11 mouse cellular contexts compared by ENCODE assay signal in genomic region chr12:104933217-104933616, GRCm38 (mm10).
A peak's percentile ranks its signal among the peaks of the same experiment; 100 is the strongest.
DNase-seq lines count a peak whose midpoint lies in the region; ATAC-seq and TF ChIP-seq lines count a peak whose summit lies in the region.
"Had no signal": no experiment of that assay in that cellular context is flagged by ENCODE, and none has a peak within 500 bp of the region (broad histone marks: within the 10 kb centered on the region; RNA-seq: fewer than 3 reads in every experiment).

No protein-coding gene starts in this region.

- no peaks in the 10 kb centered on the region for H3K27me3 ChIP-seq in intestine, postnatal 0 days (replicated peaks; ENCODE audit: control insufficient read depth, insufficient read depth, low read length)
- no peaks in the 10 kb centered on the region for H3K27me3 ChIP-seq in intestine, embryonic 16.5 days (replicated peaks; ENCODE audit: control insufficient read depth, insufficient read depth, low read length)
- H3K27me3 ChIP-seq in spleen, adult 2 months (ENCODE audit: control insufficient read depth, insufficient read depth, low read length) = no peaks in the 10 kb centered on the region
- H3K27me3 ChIP-seq: embryonic facial prominence, embryonic 15.5 days; midbrain, embryonic 15.5 days had no signal

- no peak for TF ChIP-seq POLR2A in spleen, adult 2 months (IDR thresholded peaks at IDR 0.05; ENCODE audit: low read depth, low read length)
- TF ChIP-seq POLR2A in bone marrow, adult 2 months (IDR thresholded peaks at IDR 0.05; ENCODE audit: borderline replicate concordance, control insufficient read depth, low read depth, low read length) = no peak

- no peaks in the 10 kb centered on the region for H3K4me1 ChIP-seq in intestine, postnatal 0 days (replicated peaks; ENCODE audit: control insufficient read depth, insufficient read depth, low read length)
- no peaks in the 10 kb centered on the region for H3K4me1 ChIP-seq in intestine, embryonic 16.5 days (ENCODE audit: control insufficient read depth, insufficient read depth, low read length)
- H3K4me1 ChIP-seq in spleen, adult 2 months (ENCODE audit: control insufficient read depth, insufficient read depth, insufficient read length) = no peaks in the 10 kb centered on the region
- H3K4me1 ChIP-seq in bone marrow, adult 2 months (ENCODE audit: control insufficient read depth, insufficient read depth, low read length) = no peaks in the 10 kb centered on the region
- H3K4me1 ChIP-seq: midbrain, embryonic 15.5 days had no signal

- no peak overlapping the region for H3K4me2 ChIP-seq in intestine, postnatal 0 days (replicated peaks; ENCODE audit: low read depth)
- no peak overlapping the region for H3K4me2 ChIP-seq in intestine, embryonic 16.5 days (ENCODE audit: low read depth, low read length)
- H3K4me2 ChIP-seq: embryonic facial prominence, embryonic 15.5 days; hindbrain, embryonic 13.5 days; midbrain, embryonic 15.5 days had no signal

- no peak overlapping the region for H3K27ac ChIP-seq in intestine, postnatal 0 days (ENCODE audit: low read depth, low read length)
- no peak overlapping the region for H3K27ac ChIP-seq in intestine, embryonic 16.5 days (ENCODE audit: low read length)
- no peak overlapping the region for H3K27ac ChIP-seq in spleen, adult 2 months (ENCODE audit: insufficient read depth, low read length)
- H3K27ac ChIP-seq in bone marrow, adult 2 months (ENCODE audit: control insufficient read depth, insufficient read depth, low read depth, low read length, poor library complexity) = no peak overlapping the region
- H3K27ac ChIP-seq: embryonic facial prominence, embryonic 15.5 days; hindbrain, embryonic 13.5 days; midbrain, embryonic 15.5 days had no signal

- no peak overlapping the region for H3K4me3 ChIP-seq in intestine, postnatal 0 days (ENCODE audit: low read depth, low read length)
- no peak overlapping the region for H3K4me3 ChIP-seq in intestine, embryonic 16.5 days (ENCODE audit: low read length)
- H3K4me3 ChIP-seq in spleen, adult 2 months (ENCODE audit: extremely low read depth, insufficient read depth, insufficient read length) = no peak overlapping the region
- no peak overlapping the region for H3K4me3 ChIP-seq in bone marrow, adult 2 months (replicated peaks; ENCODE audit: control insufficient read depth, low read depth, low read length)
- H3K4me3 ChIP-seq: embryonic facial prominence, embryonic 15.5 days; hindbrain, embryonic 13.5 days; midbrain, embryonic 15.5 days had no signal

- TF ChIP-seq CTCF in intestine, postnatal 0 days (IDR thresholded peaks at IDR 0.05; ENCODE audit: low read depth) = peak; percentile 70
- peak; percentile 25; the same call in 1 of the 2 replicates for TF ChIP-seq CTCF in spleen, adult 2 months (IDR thresholded peaks at IDR 0.05; ENCODE audit: extremely low read depth, insufficient read depth, insufficient read length, insufficient replicate concordance)
- TF ChIP-seq CTCF in bone marrow, adult 2 months (IDR thresholded peaks at IDR 0.05; ENCODE audit: control insufficient read depth, insufficient read depth, low read length) = peak; percentile 51

- H3K36me3 ChIP-seq in intestine, postnatal 0 days (ENCODE audit: control insufficient read depth, insufficient read depth) = peaks cover 4% of the 10 kb centered on the region; the same call in 1 of the 2 replicates
- H3K36me3 ChIP-seq in intestine, embryonic 16.5 days (ENCODE audit: control insufficient read depth, insufficient read depth, low read length) = no peaks in the 10 kb centered on the region
- H3K36me3 ChIP-seq in spleen, adult 2 months (ENCODE audit: control insufficient read depth, insufficient read depth, low read length) = peaks cover 9% of the 10 kb centered on the region
- H3K36me3 ChIP-seq: embryonic facial prominence, embryonic 15.5 days; hindbrain, embryonic 13.5 days; midbrain, embryonic 15.5 days had no signal

- DNase-seq in spleen, adult 2 months (ENCODE audit: low read depth in 1 of 2, low spot score in 2 of 2) = no peak
- DNase-seq in spleen, adult 12 weeks (ENCODE audit: low spot score) = no peak
- no peak for DNase-seq in layer of hippocampus, adult 9-11 months
- no peak for DNase-seq in left cerebral cortex, adult 8-10 months (ENCODE audit: low spot score in 2 of 2)

- 60% methylated on average over 2 of the region's 2 CpGs for WGBS in intestine, postnatal 0 days
- WGBS in intestine, embryonic 16.5 days = 69% methylated on average over 2 of the region's 2 CpGs
- WGBS in spleen, adult 2 months = 70% methylated on average over 2 of the region's 2 CpGs
- WGBS in bone marrow, adult 2 months = 61% methylated on average over 2 of the region's 2 CpGs

- H3K9me3 ChIP-seq in intestine, postnatal 0 days (ENCODE audit: control insufficient read depth) = peaks cover 6% of the 10 kb centered on the region; the same call in 1 of the 2 replicates
- H3K9me3 ChIP-seq in intestine, embryonic 16.5 days (ENCODE audit: control insufficient read depth, low read length) = peaks cover 4% of the 10 kb centered on the region; the same call in 1 of the 2 replicates
- H3K9me3 ChIP-seq: embryonic facial prominence, embryonic 15.5 days; hindbrain, embryonic 13.5 days; midbrain, embryonic 15.5 days had no signal

- H3K9ac ChIP-seq in intestine, postnatal 0 days (ENCODE audit: low read depth, low read length) = no peak overlapping the region
- no peak overlapping the region for H3K9ac ChIP-seq in intestine, embryonic 16.5 days (ENCODE audit: low read depth, low read length)
- H3K9ac ChIP-seq: embryonic facial prominence, embryonic 15.5 days; hindbrain, embryonic 13.5 days; midbrain, embryonic 15.5 days had no signal

- no peak for ATAC-seq in intestine, postnatal 0 days
- no peak for ATAC-seq in intestine, embryonic 16.5 days
- peak; percentile 62 for ATAC-seq in megakaryocyte-erythroid progenitor cell, adult 5-6 weeks (replicated peaks; ENCODE audit: low FRiP score, low TSS enrichment, poor library complexity, severe bottlenecking)
- ATAC-seq: midbrain, embryonic 15.5 days had no signal
